Mouse (Mus musculus) intestine, postnatal 0 days (tissue): Measurements from ENCODE around the gene Rchy1. TPM values are rescaled to one million over a fixed set of nuclear protein-coding genes. Genes with fewer than 3 reads are reported as not detected.

Experiments
- ATAC-seq: fragments of 200-750 bp; cut with Nextera tagmentation; 2 replicates; pipeline ENCODE4 v1.8.0; 2017; ENCODE audit warnings: mild to moderate bottlenecking, moderate TSS enrichment, moderate library complexity
- H3K27ac ChIP-seq: fragments of 300-500 bp; sonication (generic); 2 replicates; pipeline ENCODE4 v1.5.1; 2014; ENCODE audit warnings: mild to moderate bottlenecking, low read depth, low read length, moderate library complexity
- H3K27me3 ChIP-seq: fragments of 300-500 bp; sonication (generic); replicated peaks from 2 replicates; pipeline ENCODE4 v1.6.1; 2014; ENCODE audit warnings: low read length, mixed read lengths; ENCODE audit not compliant: control insufficient read depth, insufficient read depth
- H3K36me3 ChIP-seq: fragments of 300-500 bp; sonication (generic); 2 replicates; pipeline ENCODE4 v1.6.1; 2014; ENCODE audit warnings: mild to moderate bottlenecking, moderate library complexity; ENCODE audit not compliant: control insufficient read depth, insufficient read depth
- H3K4me1 ChIP-seq: fragments of 300-500 bp; sonication (generic); replicated peaks from 2 replicates; pipeline ENCODE4 v1.6.1; 2014; ENCODE audit warnings: antibody characterized with exemption, low read length, mixed read lengths; ENCODE audit not compliant: control insufficient read depth, insufficient read depth
- H3K4me2 ChIP-seq: fragments of 300-500 bp; sonication (generic); replicated peaks from 2 replicates; pipeline ENCODE4 v1.6.1; 2014; ENCODE audit warnings: low read depth, mild to moderate bottlenecking, moderate library complexity
- H3K4me3 ChIP-seq: fragments of 300-500 bp; sonication (generic); 2 replicates; pipeline ENCODE4 v1.5.1; 2014; ENCODE audit warnings: low read depth, low read length
- H3K9ac ChIP-seq: fragments of 300-500 bp; sonication (generic); 2 replicates; pipeline ENCODE4 v1.6.1; 2014; ENCODE audit warnings: mild to moderate bottlenecking, low read depth, low read length
- H3K9me3 ChIP-seq: fragments of 300-500 bp; sonication (generic); 2 replicates; pipeline ENCODE4 v1.6.1; 2016; ENCODE audit warnings: mixed run types; ENCODE audit not compliant: control insufficient read depth
- CTCF ChIP-seq: sonication (generic); IDR thresholded peaks from 2 replicates; pipeline ENCODE4 v1.5.1; 2016; ENCODE audit warnings: low read depth, mild to moderate bottlenecking, control low read depth, antibody characterized with exemption, moderate library complexity
- WGBS: fragments of 180-500 bp; shearing (Covaris S2); extraction: QIAGEN DNeasy Blood & Tissue Kit; methylation state at CpG from one replicate; pipeline ENCODE4 v1.1.7; 2014; 5-methylcytosine and 5-hydroxymethylcytosine counted together
- polyA plus RNA-seq: library from polyadenylated mRNA; unstranded; fragments of >200 nt; fragmentation: Nextera tagmentation; extraction: Ambion mirVana; gene quantifications from 2 replicates; pipeline ENCODE4 v1.2.1, GENCODE M21; 2015

Gene Rchy1
- polyA plus RNA-seq, 1 experiment from 2014 or later = 63.7 TPM

GRCm38 (mm10) chr5:91972046-91972445 is 9.2 kb upstream of the Rchy1 start:
- H3K9me3 ChIP-seq = no peaks in the 10 kb centered on the region
- H3K27ac ChIP-seq = no peak overlapping the region
- no peaks in the 10 kb centered on the region for H3K4me1 ChIP-seq
- 89% methylated on average over 3 of the region's 3 CpGs for WGBS
- no peak overlapping the region for H3K4me2 ChIP-seq
- TF ChIP-seq CTCF = no peak
- H3K4me3 ChIP-seq = no peak overlapping the region
- ATAC-seq = no peak
- H3K27me3 ChIP-seq = no peaks in the 10 kb centered on the region
- no peak overlapping the region for H3K9ac ChIP-seq
- peaks cover 11% of the 10 kb centered on the region for H3K36me3 ChIP-seq

GRCm38 (mm10) chr5:91962259-91962638 is 619 bp downstream of the Rchy1 start:
- Histone ChIP-seq H3K27me3 (no peaks in the 10 kb centered on the region), H3K36me3 (peaks cover 14% of the 10 kb centered on the region; the same call in 1 of the 2 replicates), H3K4me1 (no peaks in the 10 kb centered on the region), H3K4me3 (peak overlapping the region; percentile 82), H3K9me3 (no peaks in the 10 kb centered on the region), H3K4me2 (peak overlapping the region; percentile 70), H3K27ac (peak overlapping the region; percentile 97), H3K9ac (peak overlapping the region; percentile 83)
- no peak for TF ChIP-seq CTCF
- under 1% methylated on average over 14 of the region's 14 CpGs for WGBS
- ATAC-seq = no peak; the same call in 1 of the 2 replicates

- Histone ChIP-seq H3K27me3 (no peaks in the 10 kb centered on the region), H3K36me3 (peaks cover 21% of the 10 kb centered on the region), H3K4me2 (peak overlapping the region; percentile 70), H3K4me3 (peak overlapping the region; percentile 82), H3K27ac (peak overlapping the region; percentile 97), H3K9ac (peak overlapping the region; percentile 83; the same call in 1 of the 2 replicates), H3K4me1 (no peaks in the 10 kb centered on the region), H3K9me3 (no peaks in the 10 kb centered on the region)
- TF ChIP-seq CTCF = no peak
- peak; percentile 63 for ATAC-seq
- WGBS = 44% methylated on average over 1 of the region's 1 CpGs
Observed at GRCm38 (mm10) chr5:91961370-91961769, 1.5 kb downstream of the Rchy1 start.

- peak overlapping the region; percentile 70 for H3K4me2 ChIP-seq
- no peak for ATAC-seq
- TF ChIP-seq CTCF = no peak
- H3K4me3 ChIP-seq = 0 out of 2 replicates have a peak overlapping the region, but pooled peaks have one; percentile 82
- H3K9me3 ChIP-seq = no peaks in the 10 kb centered on the region
- H3K27ac ChIP-seq = peak overlapping the region; percentile 97; the same call in 1 of the 2 replicates
- H3K36me3 ChIP-seq = peaks cover 19% of the 10 kb centered on the region
- H3K27me3 ChIP-seq = no peaks in the 10 kb centered on the region
- no peak overlapping the region; the same call in 1 of the 2 replicates for H3K9ac ChIP-seq
- 51% methylated on average over 3 of the region's 3 CpGs for WGBS
- H3K4me1 ChIP-seq = no peaks in the 10 kb centered on the region
Observed at GRCm38 (mm10) chr5:91960606-91961254, 2.1 kb downstream of the Rchy1 start.

- no peak for ATAC-seq
- WGBS = 72% methylated on average over 1 of the region's 1 CpGs
- H3K4me3 ChIP-seq = no peak overlapping the region
- H3K9ac ChIP-seq = no peak overlapping the region
- H3K4me1 ChIP-seq = no peaks in the 10 kb centered on the region
- peak overlapping the region; percentile 70 for H3K4me2 ChIP-seq
- no peak for TF ChIP-seq CTCF
- no peaks in the 10 kb centered on the region for H3K9me3 ChIP-seq
- H3K36me3 ChIP-seq = peaks cover 22% of the 10 kb centered on the region
- no peak overlapping the region for H3K27ac ChIP-seq
- H3K27me3 ChIP-seq = no peaks in the 10 kb centered on the region
Observed at GRCm38 (mm10) chr5:91959986-91960385, 2.9 kb downstream of the Rchy1 start.

GRCm38 (mm10) chr5:91959096-91959495 is 3.8 kb downstream of the Rchy1 start:
- Histone ChIP-seq H3K36me3 (peaks cover 22% of the 10 kb centered on the region), H3K9me3 (no peaks in the 10 kb centered on the region), H3K4me3 (no peak overlapping the region), H3K4me1 (no peaks in the 10 kb centered on the region), H3K4me2 (no peak overlapping the region), H3K27ac (no peak overlapping the region), H3K9ac (no peak overlapping the region), H3K27me3 (no peaks in the 10 kb centered on the region)
- WGBS = 71% methylated on average over 1 of the region's 1 CpGs
- TF ChIP-seq CTCF = no peak
- ATAC-seq = no peak
